Mouse (Mus musculus) layer of hippocampus, postnatal 36 days (tissue): ENCODE data around the gene Sbsn. TPM values are rescaled to one million over a fixed set of nuclear protein-coding genes. Genes with fewer than 3 reads are reported as not detected.
"Not testable (repeated sequence)": the region's sequence is repeated elsewhere in the genome, so short reads cannot be mapped to it uniquely, and the experiment has no call there.

Experiments used
- DNase-seq, 2 experiments: peaks; one replicate each; pipeline ENCODE4 v3.0.0; 2022
- total RNA-seq, 2 experiments: library from RNA; stranded (reverse); gene quantifications; 2 replicates each; pipeline ENCODE4 v1.2.3; 2021

Sbsn gene
- 1 to 10 TPM; 6.4 to 9.7 TPM for total RNA-seq

DNA sequence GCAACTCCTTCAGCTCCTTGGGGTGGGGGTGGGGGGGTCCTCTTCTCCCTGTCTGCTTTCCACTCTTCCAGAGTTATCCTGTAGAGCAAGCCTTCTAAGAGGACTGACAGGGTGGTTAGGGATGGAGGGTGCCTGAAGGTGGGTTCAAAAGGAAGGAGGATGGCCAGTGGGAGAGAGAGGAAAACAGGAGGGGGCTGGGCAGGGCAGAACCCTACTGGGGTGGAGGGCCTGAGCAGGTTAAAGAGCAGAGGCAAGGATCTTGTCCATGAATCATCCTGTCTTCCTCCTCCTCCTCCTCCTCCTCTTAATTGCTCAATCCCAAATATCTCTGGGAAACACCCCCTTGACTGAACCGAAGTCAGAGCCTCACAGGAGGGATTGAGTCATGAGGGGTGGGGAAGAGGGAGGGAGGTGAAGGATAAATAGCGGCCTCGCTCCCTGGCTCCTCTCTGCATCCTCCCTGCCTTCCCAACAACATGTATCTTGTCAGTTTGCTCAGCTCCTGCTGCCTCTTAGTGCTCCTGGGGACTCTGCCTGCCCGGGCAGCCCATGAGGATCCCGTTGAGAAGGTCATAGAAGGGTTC lies at the start of gene Sbsn:
Gene Sbsn (plus strand): TSS at position 386 of the 584 bp plus-strand sequence.
- no peak for DNase-seq

GRCm38 (mm10) chr7:30706214-30706882 lies 44.9 kb upstream of the Sbsn start:
- DNase-seq = no peak

GRCm38 (mm10) chr7:30707441-30707840 lies 43.8 kb upstream of the Sbsn start:
- no peak for DNase-seq

GRCm38 (mm10) chr7:30711942-30712341 lies 39.3 kb upstream of the Sbsn start, which contains the start of gene Atp4a:
Atp4a (plus strand) TSS chr7:30712209.
- DNase-seq = no peak

GRCm38 (mm10) chr7:30717006-30717715 lies 34.1 kb upstream of the Sbsn start:
- DNase-seq = peak; percentile 39 to 46

GRCm38 (mm10) chr7:30717716-30718046 lies 33.6 kb upstream of the Sbsn start:
- DNase-seq = no peak

- no peak for DNase-seq
These were observed 31.6 kb upstream of the Sbsn start for GRCm38 (mm10) chr7:30719669-30720068.

GRCm38 (mm10) chr7:30721286-30721685 lies 30.0 kb upstream of the Sbsn start:
- DNase-seq = no peak

DNA sequence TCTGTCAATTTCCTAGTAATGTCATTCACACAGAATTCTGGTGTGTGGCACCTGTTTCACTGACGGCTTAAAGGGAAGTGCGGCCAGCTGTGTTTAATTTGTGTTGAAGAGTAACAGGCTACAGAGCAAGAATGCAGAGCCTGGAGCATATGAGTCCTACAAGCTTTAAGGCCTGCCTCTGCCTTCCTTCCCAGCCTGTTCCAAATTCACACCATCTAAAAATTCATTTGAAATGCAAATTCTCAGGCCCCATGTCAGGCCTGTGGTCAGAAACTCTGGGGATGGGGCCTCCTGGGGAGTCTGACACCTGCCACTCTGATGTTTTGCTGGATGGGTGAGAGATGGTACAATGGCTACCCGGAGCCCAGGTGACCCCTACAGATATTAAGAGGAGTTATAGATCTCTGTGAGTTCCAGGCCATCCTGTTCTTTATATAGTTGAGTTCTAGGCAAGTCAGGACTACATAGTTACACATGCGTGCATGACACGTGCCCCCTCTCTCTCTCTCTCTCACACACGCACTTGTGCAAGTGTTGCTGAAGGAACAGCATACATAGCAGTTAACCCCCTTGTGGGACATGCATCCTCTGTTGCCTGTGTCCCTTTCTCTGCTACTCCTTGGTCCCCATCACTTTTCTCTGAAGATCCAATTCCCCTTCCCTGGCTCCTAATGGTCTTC lies 27.9 kb upstream of the Sbsn start:
- DNase-seq = no peak

- DNase-seq = no peak
These were observed 23.1 kb upstream of the Sbsn start for GRCm38 (mm10) chr7:30728214-30728613.

GRCm38 (mm10) chr7:30728739-30729395 lies 22.4 kb upstream of the Sbsn start:
- no peak for DNase-seq

DNA sequence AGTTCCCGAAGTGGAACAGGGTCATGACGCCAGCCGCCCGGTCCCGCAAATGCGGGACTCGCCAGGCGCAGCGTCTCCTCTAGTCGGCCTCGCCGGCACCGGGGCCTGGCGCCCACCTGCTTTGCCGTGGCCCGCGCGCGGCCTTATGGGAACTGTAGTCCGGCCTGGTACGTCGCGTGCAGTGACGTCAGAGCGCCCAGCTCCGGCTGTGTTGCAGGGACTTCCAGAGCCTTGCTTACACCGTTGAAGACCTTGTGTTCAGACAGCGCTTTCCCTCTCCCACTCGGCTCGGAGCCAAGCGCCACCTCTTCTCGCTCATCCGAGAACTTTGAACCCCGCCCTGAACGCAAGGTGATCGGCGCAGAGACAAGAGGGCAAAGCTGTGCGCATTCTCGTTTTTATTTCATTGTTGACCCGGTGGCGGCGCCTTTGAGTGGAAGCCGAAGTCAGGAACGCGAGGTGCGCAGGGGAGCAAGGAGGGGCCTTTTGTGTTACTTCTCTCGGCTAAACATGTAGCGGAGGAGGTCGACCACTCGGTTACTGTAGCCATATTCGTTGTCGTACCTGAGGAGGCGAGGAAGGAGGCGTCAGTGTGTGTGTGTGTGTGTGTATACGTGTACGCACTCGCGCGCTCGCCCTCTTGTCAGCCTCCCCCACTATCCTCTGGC lies 21.7 kb upstream of the Sbsn start, which contains the start of gene Tmem147:
Gene Tmem147 (minus strand): TSS at position 145 of the 668 bp plus-strand sequence.
- DNase-seq = peak; percentile 95 to 96

DNA sequence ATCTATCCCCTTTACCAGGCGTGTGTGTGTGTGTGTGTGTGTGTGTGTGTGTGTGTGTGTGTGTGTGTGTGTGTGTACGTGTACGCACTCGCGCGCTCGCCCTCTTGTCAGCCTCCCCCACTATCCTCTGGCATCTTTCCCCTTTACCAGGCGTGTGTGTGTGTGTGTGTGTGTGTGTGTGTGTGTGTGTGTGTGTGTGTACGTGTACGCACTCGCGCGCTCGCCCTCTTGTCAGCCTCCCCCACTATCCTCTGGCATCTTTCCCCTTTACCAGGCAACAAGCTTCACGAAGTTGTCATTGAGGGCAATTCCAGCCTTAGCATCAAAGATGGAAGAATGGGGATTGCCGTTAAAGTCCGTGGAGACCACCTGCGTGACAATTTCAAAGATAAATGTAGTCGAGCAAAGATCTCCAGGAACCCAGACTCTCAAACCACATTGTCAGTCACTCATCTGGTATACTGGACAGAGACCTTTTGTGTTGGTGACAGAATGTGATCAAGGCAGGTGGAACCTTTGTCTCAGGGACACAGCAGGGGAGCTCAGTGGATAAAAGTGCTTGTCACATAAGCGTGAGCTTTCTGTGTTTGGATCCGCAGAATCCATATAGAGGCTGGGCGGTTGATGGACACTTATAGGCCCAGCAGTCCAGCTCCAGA lies 21.1 kb upstream of the Sbsn start:
- DNase-seq = not testable (repeated sequence)

GRCm38 (mm10) chr7:30736211-30736610 lies 15.1 kb upstream of the Sbsn start:
- DNase-seq = no peak

DNA sequence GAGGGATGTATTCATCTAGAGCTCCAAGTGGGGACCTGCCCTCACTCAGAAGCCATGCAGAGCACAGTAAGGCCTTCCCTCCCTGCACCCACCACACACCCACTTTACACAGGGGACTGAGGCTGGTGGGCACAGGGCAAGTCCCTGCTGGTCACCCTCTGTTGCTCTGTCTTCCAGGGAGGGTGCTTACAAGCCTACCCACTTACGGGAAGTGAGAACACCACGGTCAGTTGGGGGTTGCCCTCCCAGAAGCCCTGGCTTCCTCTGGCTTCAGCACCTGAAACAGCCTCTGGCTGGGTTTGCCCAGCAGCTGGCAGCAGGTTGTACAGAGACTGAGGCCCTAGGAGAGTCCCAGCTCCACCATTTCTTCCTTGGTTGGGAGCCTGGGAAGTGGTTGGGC lies 8.7 kb upstream of the Sbsn start:
- not testable (repeated sequence) for DNase-seq

DNA sequence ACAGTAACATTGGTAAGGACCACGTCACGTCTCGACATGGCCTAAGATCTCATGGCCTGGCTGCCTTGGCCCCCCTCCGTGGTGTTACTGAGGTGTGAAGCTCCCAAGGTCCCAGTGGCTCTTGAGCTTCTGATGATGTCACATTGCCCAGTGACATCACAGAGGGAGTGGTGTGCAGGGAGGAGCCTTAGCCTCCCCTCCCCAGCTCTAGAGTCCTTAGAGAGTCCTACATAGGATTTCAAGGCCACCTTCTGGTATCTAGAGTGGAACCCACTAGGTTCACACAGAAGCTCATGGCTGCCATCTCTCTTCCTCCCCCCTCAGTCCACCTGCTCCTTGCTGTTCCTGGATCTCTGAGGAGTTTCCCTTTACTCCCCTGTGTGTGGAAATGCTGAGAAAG lies 7.7 kb upstream of the Sbsn start, which contains the start of gene Gapdhs:
Gene Gapdhs (minus strand): TSS at position 65 of the 400 bp plus-strand sequence.
- not testable (repeated sequence) for DNase-seq

DNA sequence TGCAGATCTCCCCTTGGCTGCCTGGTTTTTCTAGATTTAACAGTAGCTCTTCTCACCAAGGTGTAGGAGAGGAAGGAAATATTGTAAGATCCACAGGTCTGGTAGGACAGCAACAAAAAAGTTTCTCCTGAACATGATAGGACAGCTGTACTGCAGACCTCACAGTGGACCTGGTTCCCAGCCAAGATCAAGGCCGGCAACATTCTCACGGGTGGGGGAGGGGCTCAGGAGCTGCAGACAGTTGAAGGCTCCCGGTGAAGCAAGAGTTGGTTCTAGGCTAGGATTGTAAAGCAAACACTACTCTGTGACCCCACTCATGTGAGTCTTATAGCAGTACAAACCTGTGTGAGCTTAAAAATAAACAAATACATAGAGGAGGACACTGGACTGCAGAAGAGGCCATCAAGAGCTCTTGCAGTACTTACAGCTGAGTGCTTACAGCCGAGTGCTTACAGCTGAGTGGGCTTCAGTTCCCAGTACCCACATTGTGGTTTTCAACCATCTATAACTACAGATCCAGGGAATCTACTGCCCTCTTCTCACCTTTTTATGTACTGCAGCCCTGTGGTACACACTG lies 7.2 kb upstream of the Sbsn start:
- DNase-seq = no peak

DNA sequence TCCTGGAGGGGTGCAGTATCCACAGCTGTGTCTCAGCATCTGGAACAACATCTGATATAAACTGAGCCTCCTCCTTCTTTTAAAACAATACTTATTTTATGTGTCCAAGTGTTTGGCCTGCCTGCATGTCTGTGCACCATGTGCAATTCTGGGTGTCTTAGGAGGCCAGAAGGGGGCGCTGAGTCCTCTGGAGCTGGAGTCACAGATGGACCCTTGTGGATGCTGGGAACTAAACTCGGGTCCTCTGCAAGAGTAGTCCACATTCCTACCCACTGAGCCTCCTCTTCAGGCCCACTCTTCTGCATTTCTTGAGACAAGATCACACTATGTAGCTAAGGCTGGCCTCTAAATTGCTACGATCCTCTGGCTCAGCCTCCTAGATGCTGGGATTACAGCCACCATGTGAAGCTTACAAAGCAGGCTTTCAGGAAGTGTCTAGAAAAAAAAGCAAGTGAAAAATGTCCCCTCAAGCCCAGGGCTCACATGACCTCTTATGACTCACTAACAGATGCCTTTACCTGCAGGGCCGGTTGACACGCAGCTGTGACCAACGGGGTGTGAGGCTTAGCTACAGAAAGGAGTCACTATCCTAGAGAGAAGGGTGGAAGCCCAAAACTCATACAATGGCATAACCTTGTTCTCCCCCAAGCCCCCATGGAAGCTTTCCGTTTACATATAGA lies 3.6 kb upstream of the Sbsn start:
- DNase-seq = no peak

- no peak for DNase-seq
These were observed 1.3 kb upstream of the Sbsn start for GRCm38 (mm10) chr7:30749824-30750606.
